Mouse (Mus musculus) G1E (cell line): ENCODE measurements at regions not wholly inside any gene's neighbourhood (a gene's known extent, or its start where the extent isn't known, plus 50 kb on each side); places are given as distances from the start of the nearest gene placed in this dataset.

Experiments used
- CTCF ChIP-seq: IDR thresholded peaks from 2 replicates; pipeline ENCODE4 v1.5.1; 2012; ENCODE audit warnings: low read depth, low read length, inconsistent platforms, mixed read lengths
- GATA2 ChIP-seq: IDR thresholded peaks from 2 replicates; pipeline ENCODE4 v1.6.1; 2012; ENCODE audit warnings: low read depth, low read length, inconsistent platforms, borderline replicate concordance
- TAL1 ChIP-seq: conservative IDR thresholded peaks from 2 replicates; pipeline ENCODE4 v1.6.1; 2012; ENCODE audit warnings: low read depth, low read length, inconsistent platforms, mixed read lengths

DNA sequence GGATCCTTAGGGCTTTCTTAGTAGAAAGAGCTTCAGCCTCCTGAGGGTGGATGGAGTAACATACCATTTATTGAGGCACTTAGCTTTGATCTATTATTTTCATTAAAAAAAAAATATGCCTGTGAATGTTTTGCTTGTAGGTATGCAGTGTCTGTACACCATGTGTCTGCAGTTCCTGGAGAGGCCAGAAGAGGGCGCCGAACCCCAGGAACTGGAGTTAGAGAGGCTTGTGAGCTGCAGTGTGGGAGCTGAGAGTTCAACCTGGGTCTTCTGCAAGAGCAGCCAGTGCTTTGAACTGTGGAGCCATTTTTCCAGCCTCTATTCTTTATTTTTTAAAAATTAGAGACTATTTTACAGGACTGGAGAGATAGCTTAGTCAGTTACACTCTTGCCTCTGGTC, 83.2 kb downstream of the Syf2 start:
- no peak for TF ChIP-seq TAL1
- 0 out of 2 replicates have a peak, but pooled peaks have one; percentile 9 for TF ChIP-seq CTCF
- TF ChIP-seq GATA2, result no peak
